Mouse (Mus musculus) cortical plate, adult 2 months (tissue): ENCODE data around the gene Dysf.

Experiments
- CTCF ChIP-seq: fragments of 200-500 bp; IDR thresholded peaks from 2 replicates; pipeline ENCODE4 v1.5.1; 2011; ENCODE audit warnings: mild to moderate bottlenecking, control low read depth, low read length; ENCODE audit not compliant: insufficient read depth; ENCODE audit errors: extremely low read depth
- POLR2A ChIP-seq: fragments of 200-500 bp; IDR thresholded peaks from 2 replicates; pipeline ENCODE4 v1.6.1; 2011; ENCODE audit warnings: mild to moderate bottlenecking, low read length, control low read depth; ENCODE audit not compliant: insufficient read depth; ENCODE audit errors: extremely low read depth

DNA sequence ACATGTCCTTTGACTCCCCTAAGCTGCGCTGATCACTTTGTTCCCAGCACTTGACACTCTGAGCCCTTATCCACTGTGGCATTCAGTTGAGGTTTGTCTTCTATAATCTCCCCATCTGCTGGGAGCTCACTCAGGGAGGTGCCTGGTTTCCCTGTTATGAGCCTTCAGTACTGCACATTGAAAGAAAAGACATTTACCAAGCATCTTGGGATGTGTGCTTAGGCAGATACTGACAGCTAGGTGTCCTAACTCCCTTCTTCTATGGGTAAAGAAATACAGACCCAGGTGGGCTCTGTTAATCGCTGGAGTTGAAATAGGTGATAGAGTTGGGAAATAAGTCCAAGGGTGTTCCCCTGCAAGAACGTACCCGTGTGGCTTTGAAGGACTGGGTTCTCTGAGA is 122.5 kb downstream of the Dysf start:
- TF ChIP-seq CTCF (no peak), POLR2A (no peak)
